Mouse (Mus musculus) ES-E14 (cell line): Measurements from ENCODE around the gene Glo1.

ENCODE experiments used
- CHD2 ChIP-seq: IDR thresholded peaks from 2 replicates; pipeline ENCODE4 v1.6.1; 2014; ENCODE audit warnings: mild to moderate bottlenecking, low read depth, low read length, inconsistent platforms
- HCFC1 ChIP-seq: IDR thresholded peaks from 2 replicates; pipeline ENCODE4 v1.6.1; 2012; ENCODE audit warnings: low read length, inconsistent platforms, borderline replicate concordance; ENCODE audit not compliant: insufficient read depth
- ZC3H11A ChIP-seq: IDR thresholded peaks from 2 replicates; pipeline ENCODE4 v1.6.1; 2012; ENCODE audit warnings: low read depth, mild to moderate bottlenecking, inconsistent platforms, low read length, borderline replicate concordance
- ZNF384 ChIP-seq: IDR thresholded peaks from 2 replicates; pipeline ENCODE4 v1.6.1; 2012; ENCODE audit warnings: low read depth, low read length, inconsistent platforms

- no peak for TF ChIP-seq ZC3H11A
- TF ChIP-seq CHD2: no peak
- TF ChIP-seq ZNF384: no peak
- TF ChIP-seq HCFC1: no peak
Observed at GRCm38 (mm10) chr17:30568473-30568872, 58.2 kb downstream of the Glo1 start.
